Mouse (Mus musculus): ENCODE results near the gene Slc38a10. TPM values are rescaled to one million over a fixed set of nuclear protein-coding genes. Genes with fewer than 3 reads are reported as not detected.

Gene Slc38a10
- total and polyA plus RNA-seq, 3 experiments: 52.8 to 92.4 (median 69.5) TPM

GRCm38 (mm10) chr11:120189459-120190312 is 38.5 kb upstream of the Slc38a10 start:
- ATAC-seq (ENCODE audit: extremely low read depth, insufficient number of reproducible peaks, low FRiP score, poor library complexity, severe bottlenecking) (peak; percentile 97), DNase-seq (ENCODE audit: low spot score) (peak; percentile 96)
- no peak for TF ChIP-seq GATA1 (IDR thresholded peaks at IDR 0.05; ENCODE audit: borderline replicate concordance, low read length)
- TF ChIP-seq POLR2AphosphoS5 (IDR thresholded peaks at IDR 0.05; ENCODE audit: insufficient replicate concordance, low read depth, low read length): no peak
- no peak for TF ChIP-seq CTCF (IDR thresholded peaks at IDR 0.05; ENCODE audit: low read depth, low read length)
- no peak for TF ChIP-seq TAL1 (conservative IDR thresholded peaks at IDR 0.05; ENCODE audit: low read depth, low read length)
- TF ChIP-seq GATA2 (IDR thresholded peaks at IDR 0.05; ENCODE audit: borderline replicate concordance, low read depth, low read length): no peak
- peaks cover 69% of the 10 kb centered on the region for H3K27me3 ChIP-seq (ENCODE audit: insufficient read depth, low read length)
- peaks cover 25% of the 10 kb centered on the region for H3K9me3 ChIP-seq (replicated peaks)
- H3K36me3 ChIP-seq (replicated peaks): no peaks in the 10 kb centered on the region
- peaks cover 21% of the 10 kb centered on the region for H3K4me1 ChIP-seq (ENCODE audit: insufficient read depth, low read depth, low read length)
- peak overlapping the region; percentile 72 for H3K4me3 ChIP-seq (ENCODE audit: low read depth, low read length)

DNA sequence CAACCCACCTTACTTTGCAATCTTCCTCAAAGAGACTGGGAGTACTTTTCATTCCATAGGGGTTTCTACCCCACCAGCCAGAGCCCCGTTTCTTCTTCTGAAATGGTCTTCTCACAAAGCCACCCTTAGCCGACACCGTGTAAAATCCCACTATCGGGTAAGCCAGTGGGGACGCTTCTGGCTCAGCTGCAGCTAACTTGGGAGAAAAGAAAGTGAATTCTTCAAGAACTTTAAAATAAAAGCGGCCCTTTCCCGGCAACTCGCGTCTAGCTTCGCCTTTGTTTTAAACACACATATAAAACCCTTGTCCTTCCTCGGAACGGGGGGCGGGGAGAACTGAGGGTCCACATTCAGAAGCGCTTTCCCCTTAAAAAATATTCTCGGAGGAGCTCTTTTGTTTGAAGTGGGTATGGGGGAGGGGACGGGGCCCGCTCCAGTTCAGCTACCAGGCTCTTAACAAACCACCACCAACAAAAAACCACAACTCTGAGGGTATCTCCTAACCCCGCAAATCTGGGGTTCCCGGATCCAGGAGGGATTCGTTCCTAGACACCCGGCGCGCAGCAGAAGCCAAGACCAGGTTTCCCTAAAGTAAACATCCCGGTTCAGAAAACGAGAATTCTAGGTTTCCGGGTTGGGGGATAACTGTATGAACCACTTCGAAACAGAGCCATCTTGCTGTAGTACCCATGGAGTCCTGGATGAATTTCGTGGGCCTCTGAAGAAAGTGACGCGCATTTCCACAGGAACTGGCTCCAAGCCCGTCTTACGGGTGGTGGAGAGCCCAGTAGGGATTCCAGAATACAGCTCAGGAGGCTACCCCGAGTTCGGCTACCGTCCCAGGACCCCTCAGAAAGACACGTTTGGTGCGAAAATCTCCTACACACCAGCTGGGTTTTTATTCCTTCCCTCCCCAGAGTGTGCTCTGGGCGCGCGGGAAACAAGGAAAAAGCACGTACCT is 37.6 kb upstream of the Slc38a10 start:
- H3K9me3 ChIP-seq (replicated peaks): peaks cover 25% of the 10 kb centered on the region
- no peaks in the 10 kb centered on the region for H3K36me3 ChIP-seq (replicated peaks)
- no peak for ATAC-seq (ENCODE audit: extremely low read depth, insufficient number of reproducible peaks, low FRiP score, poor library complexity, severe bottlenecking)
- H3K27me3 ChIP-seq (ENCODE audit: insufficient read depth, low read length): peaks cover 78% of the 10 kb centered on the region
- peak overlapping the region; percentile 72 for H3K4me3 ChIP-seq (ENCODE audit: low read depth, low read length)
- TF ChIP-seq POLR2AphosphoS5 (IDR thresholded peaks at IDR 0.05; ENCODE audit: insufficient replicate concordance, low read depth, low read length): no peak
- TF ChIP-seq CTCF (IDR thresholded peaks at IDR 0.05; ENCODE audit: low read depth, low read length): no peak
- no peak for TF ChIP-seq TAL1 (conservative IDR thresholded peaks at IDR 0.05; ENCODE audit: low read depth, low read length)
- TF ChIP-seq GATA1 (IDR thresholded peaks at IDR 0.05; ENCODE audit: borderline replicate concordance, low read length): no peak
- TF ChIP-seq GATA2 (IDR thresholded peaks at IDR 0.05; ENCODE audit: borderline replicate concordance, low read depth, low read length): no peak
- DNase-seq (ENCODE audit: low spot score): no peak
- H3K4me1 ChIP-seq (ENCODE audit: insufficient read depth, low read depth, low read length): peaks cover 21% of the 10 kb centered on the region

GRCm38 (mm10) chr11:120188102-120188480 is 36.9 kb upstream of the Slc38a10 start:
- Histone ChIP-seq H3K27me3 (ENCODE audit: insufficient read depth, low read length) (peaks cover 75% of the 10 kb centered on the region), H3K4me3 (ENCODE audit: low read depth, low read length) (no peak overlapping the region), H3K4me1 (ENCODE audit: insufficient read depth, low read depth, low read length) (peaks cover 21% of the 10 kb centered on the region), H3K36me3 (replicated peaks) (no peaks in the 10 kb centered on the region), H3K9me3 (replicated peaks) (peaks cover 25% of the 10 kb centered on the region)
- DNase-seq (ENCODE audit: low spot score) (no peak), ATAC-seq (ENCODE audit: extremely low read depth, insufficient number of reproducible peaks, low FRiP score, poor library complexity, severe bottlenecking) (no peak)
- TF ChIP-seq GATA2 (IDR thresholded peaks at IDR 0.05; ENCODE audit: borderline replicate concordance, low read depth, low read length) (no peak), TAL1 (conservative IDR thresholded peaks at IDR 0.05; ENCODE audit: low read depth, low read length) (no peak), CTCF (IDR thresholded peaks at IDR 0.05; ENCODE audit: low read depth, low read length) (no peak), POLR2AphosphoS5 (IDR thresholded peaks at IDR 0.05; ENCODE audit: insufficient replicate concordance, low read depth, low read length) (no peak), GATA1 (IDR thresholded peaks at IDR 0.05; ENCODE audit: borderline replicate concordance, low read length) (no peak)

GRCm38 (mm10) chr11:120187236-120188101 is 36.3 kb upstream of the Slc38a10 start:
- Histone ChIP-seq H3K9me3 (replicated peaks) (peaks cover 25% of the 10 kb centered on the region), H3K36me3 (replicated peaks) (no peaks in the 10 kb centered on the region), H3K4me1 (ENCODE audit: insufficient read depth, low read depth, low read length) (peaks cover 21% of the 10 kb centered on the region), H3K27me3 (ENCODE audit: insufficient read depth, low read length) (peaks cover 76% of the 10 kb centered on the region), H3K4me3 (ENCODE audit: low read depth, low read length) (no peak overlapping the region)
- no peak for ATAC-seq (ENCODE audit: extremely low read depth, insufficient number of reproducible peaks, low FRiP score, poor library complexity, severe bottlenecking)
- DNase-seq (ENCODE audit: low spot score): no peak
- no peak for TF ChIP-seq GATA2 (IDR thresholded peaks at IDR 0.05; ENCODE audit: borderline replicate concordance, low read depth, low read length)
- TF ChIP-seq CTCF (IDR thresholded peaks at IDR 0.05; ENCODE audit: low read depth, low read length): no peak
- no peak for TF ChIP-seq TAL1 (conservative IDR thresholded peaks at IDR 0.05; ENCODE audit: low read depth, low read length)
- no peak for TF ChIP-seq POLR2AphosphoS5 (IDR thresholded peaks at IDR 0.05; ENCODE audit: insufficient replicate concordance, low read depth, low read length)
- no peak for TF ChIP-seq GATA1 (IDR thresholded peaks at IDR 0.05; ENCODE audit: borderline replicate concordance, low read length)

- Histone ChIP-seq H3K27me3 (ENCODE audit: insufficient read depth, low read length) (peaks cover 76% of the 10 kb centered on the region), H3K4me3 (ENCODE audit: low read depth, low read length) (no peak overlapping the region), H3K36me3 (replicated peaks) (no peaks in the 10 kb centered on the region), H3K9me3 (replicated peaks) (peaks cover 25% of the 10 kb centered on the region), H3K4me1 (ENCODE audit: insufficient read depth, low read depth, low read length) (peaks cover 21% of the 10 kb centered on the region)
- no peak for ATAC-seq (ENCODE audit: extremely low read depth, insufficient number of reproducible peaks, low FRiP score, poor library complexity, severe bottlenecking)
- DNase-seq (ENCODE audit: low spot score): no peak
- no peak for TF ChIP-seq GATA2 (IDR thresholded peaks at IDR 0.05; ENCODE audit: borderline replicate concordance, low read depth, low read length)
- TF ChIP-seq CTCF (IDR thresholded peaks at IDR 0.05; ENCODE audit: low read depth, low read length): no peak
- TF ChIP-seq POLR2AphosphoS5 (IDR thresholded peaks at IDR 0.05; ENCODE audit: insufficient replicate concordance, low read depth, low read length): no peak
- TF ChIP-seq GATA1 (IDR thresholded peaks at IDR 0.05; ENCODE audit: borderline replicate concordance, low read length): no peak
- no peak for TF ChIP-seq TAL1 (conservative IDR thresholded peaks at IDR 0.05; ENCODE audit: low read depth, low read length)
These were observed 35.7 kb upstream of the Slc38a10 start for GRCm38 (mm10) chr11:120186821-120187235.

All from G1E (cell line).